14 mouse cellular contexts compared by ENCODE assay signal in the genomic region with DNA sequence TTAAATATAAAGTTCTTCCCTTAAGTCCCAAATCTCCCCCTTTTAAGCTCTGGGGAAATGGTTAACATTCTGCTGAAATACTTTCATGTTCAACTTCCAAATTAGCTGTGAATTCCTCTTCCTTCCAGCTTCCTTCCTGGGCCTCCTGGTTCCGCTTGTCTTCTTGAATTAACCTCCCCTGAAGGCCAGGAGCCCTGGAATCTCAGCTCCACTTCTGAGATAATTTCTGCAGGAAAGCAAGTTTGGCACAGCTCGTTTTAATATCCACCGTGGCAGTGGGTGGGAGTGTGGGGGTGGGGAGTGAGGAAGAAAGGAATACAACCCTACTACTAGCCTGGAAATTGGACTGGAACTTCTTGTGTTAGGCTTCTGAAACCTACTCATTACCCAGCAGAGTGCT.
"Had no signal": no experiment of that assay in that cellular context is flagged by ENCODE, and none has a peak within 500 bp of the region (broad histone marks: within the 10 kb centered on the region; RNA-seq: fewer than 3 reads in every experiment).

No protein-coding gene starts in this region.

- H3K4me2 ChIP-seq: limb, embryonic 13.5 days; midbrain, embryonic 12.5 days; neural tube, embryonic 15.5 days had no signal

- H3K36me3 ChIP-seq: limb, embryonic 13.5 days; midbrain, embryonic 12.5 days; neural tube, embryonic 15.5 days had no signal

- H3K27me3 ChIP-seq: limb, embryonic 13.5 days; midbrain, embryonic 12.5 days; neural tube, embryonic 15.5 days had no signal

- DNase-seq: kidney, adult 18-20 months; kidney, postnatal 10 days; kidney, postnatal 4 days; left cerebral cortex, postnatal 4 days; lung, adult 18-20 months; lung, postnatal 4 days; right cerebral cortex, adult 18-20 months had no signal

- H3K4me3 ChIP-seq: limb, embryonic 13.5 days; midbrain, embryonic 12.5 days; myocyte; neural tube, embryonic 15.5 days had no signal

- H3K9ac ChIP-seq: limb, embryonic 13.5 days; liver, embryonic 14.5 days; midbrain, embryonic 12.5 days; neural tube, embryonic 15.5 days had no signal

- H3K9me3 ChIP-seq: limb, embryonic 13.5 days; midbrain, embryonic 12.5 days; neural tube, embryonic 15.5 days had no signal

- H3K27ac ChIP-seq: limb, embryonic 13.5 days; liver, embryonic 14.5 days; midbrain, embryonic 12.5 days; neural tube, embryonic 15.5 days; stomach, postnatal 0 days had no signal

- ATAC-seq: lung, postnatal 0 days had no signal
